Mouse (Mus musculus) T-helper 2 cell (primary cell): Measurements from ENCODE around the gene Aqp7.
"Not testable (repeated sequence)": the region's sequence is repeated elsewhere in the genome, so short reads cannot be mapped to it uniquely, and the experiment has no call there.

Experiments used
- in situ Hi-C: fragments of 300-600 bp; cut with MboI, MseI; formaldehyde crosslinking; loops from one replicate; pipeline ENCODE4 v1.15.1; 2025; ENCODE audit warnings: high pct_unique_total_duplicates

Gene Aqp7

DNA sequence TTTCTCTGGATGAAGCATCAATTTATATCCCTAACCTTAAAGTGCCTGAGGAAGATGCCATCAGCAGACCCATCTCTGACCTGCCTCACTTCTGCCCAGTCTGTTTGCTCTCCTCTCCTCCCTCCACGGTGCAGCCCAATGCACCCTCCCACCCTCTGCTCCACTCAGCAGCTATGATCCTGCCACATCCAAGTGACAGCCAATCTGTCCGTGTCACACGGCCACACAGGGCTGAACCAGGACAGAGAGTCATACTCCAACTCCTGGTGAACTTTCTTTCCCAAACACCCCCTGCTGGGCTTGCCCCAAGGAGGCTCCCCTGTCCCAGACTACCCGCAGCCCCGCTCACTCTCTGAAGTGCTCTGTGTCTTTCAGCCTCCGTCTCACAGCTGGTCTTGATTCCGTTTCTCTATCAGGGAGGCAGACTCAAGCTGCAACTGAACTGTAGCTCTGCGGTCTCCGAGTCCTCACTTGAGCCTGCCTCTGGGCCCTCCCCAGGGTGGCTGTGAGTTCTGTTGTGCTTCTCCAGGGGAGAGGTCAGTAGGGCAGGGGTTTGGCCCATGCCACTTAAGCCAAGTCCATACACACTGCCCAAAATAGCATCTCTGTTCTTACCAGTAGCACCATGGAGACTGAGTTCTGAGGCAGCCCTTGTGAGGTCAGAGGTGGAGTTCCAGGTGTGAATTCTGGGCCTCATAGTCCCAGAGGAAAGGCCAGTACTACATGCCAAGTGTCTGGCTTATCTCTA is at the start of gene Aqp7:
Gene Aqp7, minus strand, starts transcription at position 616 of the 748 bp plus-strand sequence.
- in situ Hi-C loops = no loop called here

DNA sequence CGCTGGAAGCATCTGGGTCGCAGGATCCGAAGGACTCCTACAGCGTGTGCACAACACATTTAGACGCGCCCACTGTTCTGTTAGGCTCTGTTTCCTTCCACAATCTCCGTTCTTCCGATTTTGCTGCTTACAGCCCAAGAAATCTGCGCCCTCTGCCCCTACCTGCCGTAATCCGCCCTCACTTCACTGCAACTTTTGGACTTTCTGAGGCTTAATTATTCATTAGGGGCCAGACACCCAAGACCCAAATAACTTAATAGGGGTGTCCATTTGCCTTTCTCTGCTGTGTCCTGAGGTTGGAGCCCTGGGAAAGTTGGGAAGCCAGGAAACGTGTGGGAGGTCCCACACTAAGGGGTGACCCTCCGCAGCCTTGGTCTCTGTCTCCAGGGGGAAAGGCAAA is 49.4 kb upstream of the Aqp7 start:
- in situ Hi-C loops = no loop called here

DNA sequence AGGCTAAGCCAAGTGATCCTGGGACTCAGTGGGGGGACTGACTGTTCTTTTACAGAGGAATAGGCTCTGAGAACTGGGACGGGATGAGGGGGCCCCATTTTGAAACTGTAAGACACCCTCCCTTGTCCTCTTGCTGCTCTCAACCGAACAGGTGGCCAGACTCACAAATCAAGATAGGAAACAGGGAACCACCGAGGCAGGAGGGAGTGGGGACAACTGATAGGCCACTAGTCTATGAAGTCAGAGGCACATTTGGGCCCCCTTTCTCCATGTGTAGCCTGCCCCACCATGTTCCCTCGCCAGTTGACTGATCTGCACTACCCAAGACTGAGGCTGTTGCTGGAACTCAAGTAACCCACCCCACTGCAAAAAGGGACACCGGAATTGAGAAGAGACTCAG is 48.9 kb upstream of the Aqp7 start:
- in situ Hi-C loops = no loop called here

DNA sequence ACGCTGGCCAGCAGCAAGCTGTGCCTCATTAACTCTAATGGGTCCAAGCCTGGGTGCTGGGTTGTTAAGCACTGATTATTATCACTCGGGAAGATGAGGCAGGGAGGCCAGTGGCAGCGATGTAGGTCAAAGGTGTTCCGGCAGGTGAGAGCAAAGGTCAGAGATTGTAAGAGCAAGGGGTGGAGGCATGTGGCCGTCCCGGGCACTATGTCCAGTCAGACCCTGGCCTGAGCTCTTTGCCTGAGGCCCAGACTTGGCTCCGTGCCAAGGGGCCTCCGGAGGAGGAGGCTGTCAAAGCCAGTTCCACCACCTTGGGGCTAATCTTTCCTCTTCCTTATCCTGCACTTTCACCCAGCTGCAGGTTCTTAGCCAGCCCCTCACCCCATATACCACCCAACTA is 48.2 kb upstream of the Aqp7 start:
- in situ Hi-C loops = no loop called here

DNA sequence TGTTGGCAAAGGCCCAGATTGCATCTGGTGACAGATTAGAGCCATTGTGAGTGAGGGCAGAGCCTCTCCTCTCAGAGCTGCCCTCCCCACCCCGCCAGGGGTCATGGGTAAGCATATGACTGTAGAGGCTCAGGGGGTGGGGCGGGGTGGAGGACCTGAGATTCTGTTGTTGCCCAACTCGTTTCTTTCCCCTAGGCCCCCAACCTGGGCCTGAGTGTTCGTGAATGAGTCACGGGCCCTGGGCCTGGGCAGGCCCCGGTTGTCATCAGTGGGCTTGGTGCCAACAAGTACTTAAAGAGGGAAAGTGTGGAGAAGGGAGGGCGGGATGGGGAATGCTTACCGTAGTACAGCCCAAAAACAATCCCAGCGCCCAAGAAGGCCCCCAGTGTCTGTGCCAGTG is 46.4 kb upstream of the Aqp7 start:
- in situ Hi-C loops = no loop called here

DNA sequence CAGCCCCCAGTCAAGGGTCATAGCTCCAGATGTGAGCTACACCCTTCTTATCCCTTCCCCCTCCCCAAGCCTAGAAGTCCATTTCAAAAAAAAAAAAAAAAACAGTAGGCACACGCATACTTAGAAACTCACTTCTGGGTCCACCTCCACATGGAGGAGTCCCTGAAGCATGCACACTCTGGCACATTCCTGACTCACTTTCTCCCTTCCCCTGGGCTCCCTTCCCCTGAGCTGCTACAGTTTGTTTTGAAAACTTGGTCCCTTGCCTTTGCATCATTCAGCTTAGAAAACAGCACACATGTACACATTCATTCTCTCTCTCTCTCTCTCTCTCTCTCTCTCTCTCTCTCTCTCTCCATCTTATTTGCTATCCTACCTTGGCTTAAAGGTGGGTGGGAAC is 45.0 kb upstream of the Aqp7 start:
- in situ Hi-C loops = no loop called here

DNA sequence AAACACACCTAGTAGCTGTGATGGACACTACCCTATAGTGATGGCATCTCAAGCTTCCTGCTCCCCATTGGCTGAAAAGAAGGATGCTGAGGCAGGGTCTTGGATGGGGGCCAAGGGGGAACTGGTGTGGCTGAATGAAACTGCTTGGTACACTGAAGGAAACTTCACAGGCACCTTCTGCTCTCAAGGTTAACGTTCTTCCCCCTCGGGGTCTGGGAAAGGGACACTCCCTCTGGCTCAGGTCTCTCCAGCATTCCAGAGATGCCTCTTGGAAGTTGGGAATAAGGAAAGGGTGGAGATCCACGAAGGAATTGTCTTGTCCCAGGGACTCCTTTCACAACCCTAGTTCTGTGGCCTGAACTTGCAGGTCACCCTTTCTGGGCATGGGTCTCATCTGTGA is 43.5 kb upstream of the Aqp7 start:
- in situ Hi-C loops = no loop called here

DNA sequence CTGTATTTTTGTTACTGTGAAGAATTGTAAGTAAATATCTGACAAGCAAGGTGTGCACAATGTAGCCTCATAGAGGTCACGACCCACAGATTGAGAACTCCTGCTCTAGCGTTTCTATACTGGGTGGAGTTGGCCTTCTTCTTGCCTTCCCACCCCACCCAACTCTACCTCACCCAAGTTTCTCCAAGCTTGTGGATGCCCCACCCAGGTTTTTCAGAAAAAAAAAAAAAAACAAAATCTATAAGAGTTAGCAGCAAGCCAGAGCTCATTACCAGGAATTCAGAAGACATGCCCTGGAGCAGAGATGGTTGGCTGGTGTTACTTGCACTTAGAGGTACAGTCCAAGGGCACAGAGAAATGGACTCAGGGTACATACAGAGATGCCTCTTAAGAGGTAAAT is 41.8 kb upstream of the Aqp7 start:
- in situ Hi-C loops = no loop called here

DNA sequence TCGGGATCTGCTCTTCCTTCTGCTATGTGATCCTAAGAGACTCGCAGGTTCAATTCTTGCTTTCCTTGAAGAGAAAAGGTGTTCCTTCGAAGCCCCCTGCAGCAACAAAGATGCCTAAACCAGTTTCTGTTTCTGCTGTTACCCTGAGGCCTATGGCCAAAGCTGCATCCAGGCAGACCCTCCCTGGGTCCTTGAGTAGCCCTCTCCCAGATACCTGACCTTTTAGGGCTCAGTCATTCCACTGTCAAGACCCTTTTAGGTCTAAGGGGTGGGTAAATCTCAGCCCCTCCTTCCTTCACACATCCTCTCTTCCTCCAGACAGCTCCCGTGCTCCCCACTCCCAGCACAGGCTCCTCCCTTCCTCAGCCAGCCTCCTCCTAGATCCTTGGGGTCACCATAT is 41.2 kb upstream of the Aqp7 start:
- in situ Hi-C loops = no loop called here

DNA sequence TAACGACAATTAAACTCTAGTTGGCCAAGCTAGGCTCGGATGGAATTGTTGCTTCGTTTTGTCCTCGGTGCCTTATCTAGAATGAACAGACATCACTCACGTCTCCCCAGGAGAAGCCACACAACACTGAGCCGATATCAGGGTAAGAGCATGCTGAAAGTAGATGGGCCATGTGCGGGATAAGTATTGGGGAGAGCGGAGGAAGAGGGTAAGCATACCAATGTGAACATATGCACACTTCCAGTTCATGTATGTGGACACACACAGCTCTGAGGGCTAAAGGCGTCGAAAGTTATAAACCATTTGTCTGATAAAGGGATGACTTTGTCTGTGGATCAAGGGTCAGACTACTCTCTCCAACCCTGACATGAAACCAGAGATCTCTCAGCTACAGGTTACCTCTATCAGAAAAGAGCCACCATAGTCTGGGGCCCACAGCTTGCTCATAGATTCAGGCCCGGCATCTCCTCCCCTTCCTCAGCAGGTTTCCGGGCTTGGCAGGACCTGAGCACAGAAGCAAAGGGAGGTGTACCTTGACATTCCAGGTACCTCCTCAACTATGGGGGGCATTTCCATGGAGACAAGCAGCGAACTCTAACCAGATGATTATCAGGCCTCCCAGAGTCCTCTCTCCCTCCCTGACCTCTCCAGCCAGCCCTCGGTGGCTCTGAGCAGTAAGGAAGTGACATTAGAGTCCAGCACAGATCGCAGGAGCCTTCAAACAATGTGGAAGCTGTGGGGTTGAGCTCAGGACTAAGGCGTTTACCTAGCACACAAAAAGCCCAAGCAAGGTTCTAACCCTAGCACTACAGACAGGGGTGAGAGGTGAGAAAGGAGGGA is 39.7 kb upstream of the Aqp7 start:
- in situ Hi-C loops = no loop called here

DNA sequence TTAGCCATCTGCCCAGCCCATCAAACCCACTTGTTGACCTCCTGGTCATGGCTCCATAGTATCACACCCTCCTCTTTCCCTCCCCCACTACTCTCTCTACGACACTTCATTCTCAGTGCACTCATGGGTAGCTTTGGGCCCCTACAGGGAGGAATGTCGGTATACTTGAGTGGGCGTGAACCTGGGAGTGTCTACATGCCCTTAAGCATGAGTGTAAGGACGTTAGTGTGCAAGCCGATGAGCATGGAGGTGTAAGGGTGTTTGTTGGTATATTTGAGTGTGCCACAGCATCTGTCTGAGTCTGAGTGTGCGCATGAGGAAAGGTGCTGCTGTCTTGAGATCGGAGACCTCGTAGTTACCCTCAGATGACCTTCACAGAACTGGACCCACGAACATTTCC is 39.0 kb upstream of the Aqp7 start:
- in situ Hi-C loops = no loop called here

DNA sequence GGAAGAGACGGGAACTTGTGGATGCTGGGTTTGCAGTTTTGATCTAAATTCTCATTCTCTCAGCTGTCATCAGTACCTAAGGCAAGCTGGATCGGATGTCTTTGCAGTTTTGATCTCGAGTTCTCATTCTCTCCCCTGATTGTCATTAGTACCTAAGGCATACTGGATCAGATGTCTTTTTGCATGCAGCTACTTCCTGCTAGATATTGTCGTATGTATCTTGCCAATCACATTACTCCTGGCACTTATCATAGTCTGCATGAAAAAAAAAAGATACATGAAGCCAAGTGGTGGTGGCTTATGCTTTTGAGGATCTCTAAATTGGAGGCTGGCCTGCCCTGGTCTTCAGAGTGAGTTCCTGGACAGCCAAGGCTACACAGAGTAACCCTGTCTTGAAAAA is 36.9 kb upstream of the Aqp7 start:
- in situ Hi-C loops = no loop called here

DNA sequence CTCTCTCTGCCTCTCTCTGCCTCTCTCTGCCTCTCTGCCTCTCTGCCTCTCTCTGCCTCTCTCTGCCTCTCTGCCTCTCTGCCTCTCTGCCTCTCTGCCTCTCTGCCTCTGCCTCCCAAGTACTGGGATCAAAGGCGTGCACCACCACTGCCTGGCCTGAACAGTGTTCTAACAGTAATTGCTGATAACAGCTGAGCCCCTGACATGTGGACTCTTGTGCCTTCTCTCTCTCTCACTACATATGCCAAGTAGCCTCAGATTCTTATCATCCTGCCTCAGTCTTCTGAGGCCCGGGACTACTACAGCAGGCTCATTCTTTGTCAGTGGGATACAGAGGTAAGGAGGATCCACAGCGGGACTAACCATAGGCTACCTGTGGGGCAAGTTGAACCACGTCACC is 34.9 kb upstream of the Aqp7 start:
- in situ Hi-C loops = not testable (repeated sequence)

DNA sequence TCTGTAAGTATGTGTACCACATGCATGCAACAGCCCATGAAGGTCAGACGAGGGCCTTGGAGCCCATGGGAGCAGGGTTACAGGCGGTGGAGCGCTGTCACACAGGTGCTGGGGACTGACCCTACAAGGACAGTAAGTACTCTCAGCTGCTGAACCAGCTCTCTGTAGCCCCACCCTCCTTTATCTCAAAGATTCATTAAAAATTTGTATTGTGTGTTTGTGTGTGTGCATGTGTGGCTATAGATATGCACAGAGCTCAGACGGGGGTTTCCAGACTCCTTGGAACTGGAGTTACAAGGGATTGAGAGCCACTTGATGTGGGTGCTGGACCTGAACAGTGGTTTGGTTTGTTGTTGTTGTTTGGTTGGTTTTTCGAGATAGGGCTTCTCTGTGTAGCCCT is 33.8 kb upstream of the Aqp7 start:
- in situ Hi-C loops = no loop called here

DNA sequence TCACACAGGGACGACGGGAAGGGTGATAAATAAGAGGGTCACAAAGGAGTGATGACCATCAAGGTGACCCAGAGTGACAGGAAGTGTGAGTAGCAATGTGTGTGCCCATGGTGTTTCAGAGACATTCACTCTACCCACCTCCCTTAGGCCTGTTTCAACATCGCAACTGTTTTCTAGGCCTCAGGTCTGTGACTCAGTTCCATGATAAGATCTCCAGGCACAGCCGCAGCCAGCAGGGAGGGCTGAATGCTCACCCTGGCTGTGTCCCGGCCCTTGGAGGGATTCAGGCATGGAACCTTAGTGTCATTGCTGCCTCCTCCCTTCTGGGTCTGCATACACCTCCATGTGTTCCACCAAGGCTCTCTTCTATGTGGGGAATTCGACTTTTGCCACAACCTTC is 30.8 kb upstream of the Aqp7 start:
- in situ Hi-C loops = no loop called here

DNA sequence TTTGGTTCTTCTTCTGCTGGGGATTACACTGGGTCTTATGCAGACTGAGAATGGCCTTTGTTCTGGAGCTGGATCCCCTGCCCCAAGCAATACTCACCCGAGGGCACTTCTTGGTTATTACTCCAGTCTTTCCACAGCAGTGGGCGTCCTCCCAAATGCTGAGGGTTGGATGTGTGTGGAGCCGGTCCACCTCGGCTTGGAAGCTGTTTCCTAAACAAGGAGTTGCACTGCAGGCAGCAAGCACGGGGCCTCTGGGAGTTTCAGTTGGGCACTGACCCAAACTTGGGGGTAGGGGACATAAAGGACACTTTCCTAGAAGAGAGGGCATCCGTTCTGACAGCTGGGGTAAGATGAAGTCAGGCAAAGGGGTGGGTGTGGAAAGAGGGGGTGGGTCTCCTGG is 26.5 kb upstream of the Aqp7 start:
- in situ Hi-C loops = no loop called here

DNA sequence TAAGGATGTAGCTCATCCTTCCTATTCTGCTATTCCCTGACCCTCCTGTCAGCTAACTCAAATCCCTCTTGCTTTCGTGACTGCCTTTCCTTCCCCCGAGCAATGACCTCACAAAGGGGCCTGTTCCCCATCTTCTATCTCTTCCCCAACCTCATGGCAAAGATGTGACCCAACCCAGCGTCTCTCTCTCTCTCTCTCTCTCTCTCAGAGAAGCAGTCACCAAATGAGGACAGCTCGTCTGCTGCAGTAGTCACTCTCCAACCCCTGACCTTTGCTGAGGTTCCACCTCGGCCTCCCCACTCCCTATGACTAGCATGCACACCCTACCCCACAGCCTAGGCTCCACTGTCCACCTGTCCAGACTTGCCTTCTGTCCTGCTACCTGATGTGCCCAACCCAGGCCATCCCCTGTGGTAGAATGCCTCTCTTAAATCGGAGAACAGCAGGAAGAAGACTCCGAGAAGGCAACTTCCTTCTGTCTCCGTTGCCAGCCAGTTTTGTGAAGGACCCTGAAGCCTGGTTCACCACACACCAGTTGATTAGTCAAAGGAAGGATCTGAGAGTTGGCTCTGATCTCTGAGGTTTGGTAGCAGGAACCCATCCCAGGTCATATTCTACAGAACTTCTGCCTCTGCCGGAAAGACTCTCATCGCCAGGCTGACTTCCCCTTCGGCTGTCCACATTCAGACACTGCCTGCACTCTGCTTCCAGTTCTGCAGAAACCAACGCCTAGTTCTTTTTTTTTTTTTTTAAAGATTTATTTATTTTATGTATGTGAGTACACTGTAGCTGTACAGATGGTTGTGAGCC is 25.3 kb upstream of the Aqp7 start:
- in situ Hi-C loops = no loop called here

DNA sequence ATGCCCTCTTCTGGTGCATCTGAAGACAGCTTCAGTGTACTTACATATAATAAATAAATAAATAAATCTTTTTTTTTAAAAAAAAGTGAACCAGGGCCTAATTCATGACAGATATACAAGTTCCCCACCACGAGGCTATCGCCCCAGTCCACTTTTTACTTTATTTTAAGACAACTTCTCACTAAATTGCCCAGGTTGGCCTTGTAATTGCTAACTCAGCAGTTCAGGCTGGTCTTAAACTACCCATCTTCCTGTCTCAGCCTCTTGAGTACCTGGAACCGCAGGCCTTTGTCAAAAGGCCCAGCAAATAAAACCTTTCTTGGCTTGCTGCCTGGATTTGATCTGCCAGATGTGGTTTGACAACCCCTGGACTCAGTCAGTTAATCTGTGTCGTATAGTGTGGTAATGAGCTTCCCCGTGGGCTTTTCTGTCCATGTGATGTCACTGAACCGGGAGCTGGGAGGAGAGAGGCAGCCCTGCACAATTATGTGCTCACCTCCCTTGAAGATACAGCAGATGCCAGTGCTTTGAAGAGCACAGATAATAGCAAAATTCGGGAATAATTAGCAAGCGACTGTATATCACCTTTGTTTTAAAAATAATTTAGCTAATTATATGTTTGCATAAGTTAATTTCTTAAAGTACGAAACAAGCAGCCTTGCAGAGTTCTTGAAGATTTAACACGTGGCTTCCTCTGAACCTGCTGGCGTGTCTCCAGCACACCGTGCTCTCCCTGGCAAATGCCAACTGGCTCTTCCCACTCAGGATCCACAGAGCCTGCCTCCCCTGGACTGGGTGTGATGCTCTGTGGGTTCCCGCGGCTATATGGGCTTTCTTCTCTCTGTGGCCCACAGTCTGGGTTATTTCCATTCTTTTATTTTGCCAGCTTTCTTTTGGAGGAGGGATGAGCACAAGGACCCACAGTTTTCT is 23.8 kb upstream of the Aqp7 start:
- in situ Hi-C loops = no loop called here

DNA sequence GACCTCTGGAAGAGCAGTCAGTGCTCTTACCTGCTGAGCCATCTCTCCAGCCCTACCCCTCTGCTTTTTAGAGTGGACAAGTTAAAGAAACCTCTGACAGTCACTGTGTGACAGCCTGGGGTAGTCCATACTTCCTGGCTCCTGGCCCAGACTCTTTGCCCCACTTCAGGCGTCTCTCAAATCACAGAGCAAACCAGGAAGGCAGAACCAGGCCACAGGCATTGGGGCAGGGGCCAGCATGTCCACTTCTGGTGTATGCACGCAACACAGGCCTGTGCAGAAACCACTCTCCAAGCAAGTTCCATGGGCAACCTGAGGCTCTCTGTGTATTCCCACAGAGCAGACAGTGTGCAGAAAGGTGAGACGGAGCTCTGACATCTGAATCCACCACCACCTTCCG is 17.3 kb upstream of the Aqp7 start:
- in situ Hi-C loops = no loop called here

DNA sequence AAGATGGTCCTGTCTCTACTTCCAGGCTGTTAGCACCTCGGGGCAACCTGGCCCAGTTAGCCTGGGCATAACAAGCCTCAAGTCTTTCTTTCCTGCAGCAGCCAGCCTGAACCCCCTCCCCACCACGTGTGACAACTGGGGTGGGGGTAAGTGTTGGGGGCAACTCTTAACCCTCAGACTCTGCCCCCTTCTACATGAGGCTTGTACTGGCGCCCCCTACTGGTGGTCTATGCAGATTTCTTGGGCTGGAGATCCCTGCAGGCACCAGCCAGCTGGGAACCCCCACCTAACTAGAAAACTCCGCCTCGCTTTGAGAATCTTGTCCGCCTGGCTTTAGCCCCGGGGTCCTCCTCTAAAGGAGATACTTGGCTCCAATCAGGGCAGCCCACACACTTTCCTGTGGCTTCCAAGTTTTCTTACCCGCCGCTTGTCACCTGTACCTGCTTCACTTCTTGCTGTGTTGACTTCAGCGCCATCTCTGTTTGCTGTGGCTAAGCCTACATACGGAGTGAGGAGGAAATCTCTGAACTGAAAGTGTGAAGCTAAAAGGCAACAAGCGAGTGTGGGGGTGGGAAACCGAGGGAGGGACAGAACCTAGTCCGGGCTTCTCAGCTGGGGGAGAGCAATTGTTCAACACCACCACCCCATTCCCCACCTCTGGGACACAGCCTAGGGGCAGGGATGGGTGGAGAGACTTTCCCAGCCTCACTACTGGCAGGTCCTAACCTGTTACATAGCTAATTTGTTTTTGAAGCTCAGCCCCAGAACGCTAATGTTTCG is 16.1 kb upstream of the Aqp7 start:
- in situ Hi-C loops = no loop called here

DNA sequence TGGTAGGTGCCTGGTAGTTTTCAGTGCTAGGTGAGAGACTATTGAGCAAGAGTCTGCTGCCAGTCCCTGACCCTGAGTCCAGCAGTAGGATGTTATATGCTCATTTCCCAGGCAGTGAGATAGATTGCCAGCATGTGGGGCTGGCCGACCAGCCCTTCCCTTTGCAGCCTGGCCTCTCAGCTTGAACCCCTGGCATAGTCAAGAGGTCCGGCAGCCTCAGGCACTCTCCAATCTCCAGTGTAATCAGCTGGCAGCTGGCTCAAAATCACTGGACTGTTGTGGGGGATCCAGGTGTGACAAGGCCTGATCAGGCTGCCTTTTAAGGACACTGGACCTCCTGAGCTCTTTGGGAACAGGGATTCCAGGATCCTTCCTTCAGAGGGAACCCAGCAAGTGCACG is 15.4 kb upstream of the Aqp7 start:
- in situ Hi-C loops = no loop called here
